Mouse (Mus musculus) 3T3-L1 (cell line): ENCODE data around the gene Tmem26.

Experiments
- DNase-seq: peaks from one replicate; pipeline ENCODE4 v3.0.0-alpha.2; 2015; ENCODE audit warnings: low read depth, low spot score

Tmem26 gene

DNA sequence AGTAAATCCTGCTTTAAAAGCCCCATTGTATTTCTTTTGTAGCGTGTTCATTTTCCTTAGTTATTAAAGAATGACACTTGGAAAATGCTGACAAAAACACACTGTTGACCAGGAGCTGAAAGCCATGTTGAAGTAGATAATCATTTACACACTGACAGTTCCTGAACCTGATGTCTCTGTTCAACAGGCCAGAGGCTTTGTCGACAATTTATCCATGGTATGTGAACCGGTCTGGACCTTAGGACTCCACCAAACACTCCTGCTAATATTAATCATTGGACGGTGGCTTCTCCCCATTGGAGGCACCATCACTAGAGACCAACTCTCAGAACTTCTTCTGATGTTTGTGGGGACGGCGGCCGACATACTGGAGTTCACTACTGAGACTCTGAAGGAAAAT is 27.5 kb downstream of the Tmem26 start:
- DNase-seq: no peak

GRCm38 (mm10) chr10:68759238-68759637 is 35.8 kb downstream of the Tmem26 start:
- peak; percentile 47 for DNase-seq

GRCm38 (mm10) chr10:68759789-68760188 is 36.3 kb downstream of the Tmem26 start:
- DNase-seq: no peak

GRCm38 (mm10) chr10:68781067-68781868 is 57.8 kb downstream of the Tmem26 start:
- DNase-seq: no peak

DNA sequence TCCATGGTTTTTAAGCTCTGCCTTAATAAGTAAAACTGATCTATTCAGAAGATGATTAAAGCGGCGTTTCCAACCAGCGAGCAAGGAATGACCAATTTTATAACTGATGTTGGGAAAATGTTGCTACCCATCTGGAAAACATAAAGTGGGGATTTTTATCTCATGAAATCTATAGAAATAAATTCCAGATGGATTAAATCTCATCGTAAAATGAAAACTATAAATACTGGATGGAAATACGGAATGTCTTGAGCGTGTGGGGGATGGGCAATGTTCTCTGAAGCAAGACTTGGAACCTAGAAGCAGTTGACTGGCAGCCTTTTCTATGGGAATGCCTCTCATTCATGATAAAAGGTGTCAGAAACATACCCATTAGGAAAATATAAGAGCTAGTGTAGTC is 59.3 kb downstream of the Tmem26 start:
- no peak for DNase-seq

DNA sequence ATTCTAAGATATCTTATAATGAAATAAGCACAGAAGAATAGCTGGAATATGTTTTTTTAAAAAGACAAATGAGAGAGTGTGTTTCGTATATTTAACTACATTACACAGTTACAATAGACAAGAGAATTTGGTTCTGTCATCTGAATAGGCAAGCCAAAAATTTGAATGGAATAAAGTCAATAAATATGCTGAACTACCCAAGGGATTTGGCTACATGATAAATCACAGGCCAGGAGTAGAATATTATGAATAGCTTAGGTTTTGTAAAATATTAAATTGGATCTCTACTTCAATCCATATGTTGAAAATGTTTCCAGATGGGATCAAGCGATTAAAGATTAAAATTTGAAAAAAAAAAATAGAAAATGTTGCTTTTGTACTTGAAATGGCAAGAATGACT is 60.4 kb downstream of the Tmem26 start:
- DNase-seq: no peak

GRCm38 (mm10) chr10:68784463-68784862 is 61.0 kb downstream of the Tmem26 start:
- no peak for DNase-seq

- DNase-seq: peak; percentile 68
These were observed 72.0 kb downstream of the Tmem26 start for GRCm38 (mm10) chr10:68795466-68795865.

DNA sequence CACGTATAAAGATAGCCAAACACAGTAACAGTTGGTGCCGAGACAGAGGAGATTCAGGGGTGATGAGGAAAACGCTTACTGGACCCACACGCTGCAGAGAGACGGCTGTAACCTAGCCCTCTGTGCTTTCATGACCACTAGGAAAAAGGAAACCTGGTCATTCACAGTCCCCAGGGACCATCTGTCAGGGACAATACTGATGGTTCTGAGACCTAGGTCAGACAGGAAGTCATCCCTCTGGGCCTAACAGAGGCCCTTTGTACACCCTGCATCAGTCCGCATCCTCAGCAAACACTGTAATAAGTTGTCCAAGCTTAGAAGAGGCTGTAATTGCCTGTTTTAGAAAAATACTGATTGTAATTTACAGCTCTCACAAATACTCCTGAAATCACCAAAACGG is 76.4 kb downstream of the Tmem26 start:
- DNase-seq: no peak

GRCm38 (mm10) chr10:68800339-68800738 is 76.9 kb downstream of the Tmem26 start:
- no peak for DNase-seq

GRCm38 (mm10) chr10:68806328-68806727 is 82.9 kb downstream of the Tmem26 start:
- DNase-seq: no peak

- no peak for DNase-seq
These were observed 87.5 kb downstream of the Tmem26 start for GRCm38 (mm10) chr10:68810958-68811357.

DNA sequence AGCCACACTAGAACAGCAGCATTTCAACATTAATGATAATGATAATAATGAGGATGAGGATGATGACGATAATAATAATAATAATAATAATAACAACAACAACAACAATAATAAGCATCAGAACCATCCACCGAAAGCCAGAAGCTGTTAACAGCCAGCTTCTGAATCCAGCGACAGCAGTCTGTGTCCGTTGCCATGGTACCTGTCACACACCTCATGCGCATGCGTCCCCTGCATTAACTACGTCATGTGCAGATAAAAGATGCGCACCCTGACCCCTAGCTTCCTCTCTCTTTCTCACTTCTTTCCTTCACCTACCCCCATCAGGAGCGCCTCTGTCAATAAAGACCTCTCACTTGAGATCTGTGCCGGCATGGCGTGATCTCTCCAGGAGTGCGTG is 89.3 kb downstream of the Tmem26 start:
- DNase-seq: no peak

- no peak for DNase-seq
These were observed 93.8 kb downstream of the Tmem26 start for GRCm38 (mm10) chr10:68817281-68817680.

GRCm38 (mm10) chr10:68818065-68818759 is 94.8 kb downstream of the Tmem26 start:
- DNase-seq: no peak

- no peak for DNase-seq
These were observed 101.1 kb downstream of the Tmem26 start for GRCm38 (mm10) chr10:68824519-68824918.
